Mouse (Mus musculus) kidney, adult 2 months (tissue): Measurements from ENCODE around the gene Cnnm2.

Experiments
- CTCF ChIP-seq: fragments of 200-500 bp; conservative IDR thresholded peaks from 2 replicates; pipeline ENCODE4 v1.5.1; 2011; ENCODE audit warnings: low read depth, mild to moderate bottlenecking, control low read depth, low read length, moderate library complexity, mixed read lengths; ENCODE audit not compliant: insufficient read depth, insufficient read length
- POLR2A ChIP-seq: fragments of 200-500 bp; IDR thresholded peaks from one replicate; pipeline ENCODE4 v1.6.1; 2011; ENCODE audit warnings: low read depth, low read length, control low read depth

DNA sequence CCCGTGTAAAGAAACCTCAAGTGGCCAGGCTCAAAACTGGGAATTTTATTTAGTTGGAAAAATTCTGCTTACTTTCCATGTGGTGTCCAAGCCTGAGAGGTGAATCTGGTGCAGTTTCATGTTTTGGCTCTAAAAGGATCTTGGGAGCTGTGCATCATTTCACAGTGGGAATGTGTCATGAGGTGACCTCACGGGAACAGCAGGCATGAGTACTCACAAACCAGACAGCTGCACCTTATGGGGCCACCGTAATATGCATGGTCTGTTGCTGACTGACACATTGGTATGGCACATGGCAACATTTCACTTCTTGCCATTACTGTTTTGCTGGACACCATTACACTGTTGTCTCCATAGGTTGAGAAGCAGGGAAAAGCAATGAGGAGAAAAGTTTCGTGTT lies 124.0 kb downstream of the Cnnm2 start:
- no peak for TF ChIP-seq POLR2A
- no peak for TF ChIP-seq CTCF
